Mouse (Mus musculus) cerebellum, adult 2 months (tissue): Measurements from ENCODE around the gene 2310022A10Rik.

Experiments
- CTCF ChIP-seq: fragments of 200-500 bp; IDR thresholded peaks from 2 replicates; pipeline ENCODE4 v1.5.1; 2011; ENCODE audit warnings: low read depth, mild to moderate bottlenecking, control low read depth, low read length, moderate library complexity, borderline replicate concordance; ENCODE audit not compliant: insufficient read depth
- POLR2A ChIP-seq: fragments of 200-500 bp; IDR thresholded peaks from 2 replicates; pipeline ENCODE4 v1.6.1; 2011; ENCODE audit warnings: low read length, control low read depth, borderline replicate concordance; ENCODE audit not compliant: insufficient read depth

DNA sequence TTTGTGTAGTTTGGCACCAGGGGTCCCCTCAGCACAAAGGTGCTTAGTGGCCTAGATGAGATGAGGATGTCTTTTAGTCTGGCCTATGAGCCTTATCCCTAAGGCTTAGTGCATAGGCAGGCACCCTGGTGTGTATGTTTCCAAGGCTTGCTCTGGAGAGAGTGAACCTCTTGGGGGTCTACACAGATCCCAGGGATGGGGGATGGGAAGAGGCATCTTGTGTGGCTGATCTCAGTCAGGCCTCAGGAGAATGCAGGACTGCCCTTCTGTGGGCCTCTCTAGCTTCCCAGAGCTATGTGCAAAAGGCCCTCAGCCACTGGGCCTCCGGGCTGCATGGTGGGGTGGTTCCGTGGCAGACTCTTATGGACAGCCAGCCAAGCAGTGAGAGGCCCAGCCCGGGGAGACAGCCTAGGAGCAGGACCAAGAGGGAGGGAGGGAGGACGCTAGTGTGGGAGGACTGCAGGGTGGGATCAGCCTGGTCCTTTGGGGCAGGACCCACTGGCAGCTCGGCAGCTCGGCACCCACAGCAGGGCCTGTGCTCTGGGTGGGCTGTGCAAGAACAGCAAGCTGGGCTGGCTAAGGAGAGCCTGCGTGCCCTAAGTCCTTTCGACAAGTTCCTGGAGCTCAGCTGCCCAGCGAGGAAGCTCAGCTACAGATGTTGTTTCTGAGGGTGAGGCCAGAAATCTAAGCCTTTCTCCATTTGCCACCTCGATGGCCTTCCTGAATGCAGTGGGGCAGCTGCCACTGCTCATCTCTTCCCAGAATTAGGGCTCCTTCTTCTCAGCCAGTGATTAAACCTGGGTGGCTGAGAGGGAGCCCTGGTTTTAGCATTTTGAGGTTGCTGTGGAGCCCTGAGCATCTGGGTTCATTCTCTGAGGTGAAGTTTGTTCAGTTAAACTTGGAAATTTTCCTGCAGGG is 43.8 kb downstream of the 2310022A10Rik start:
- TF ChIP-seq CTCF, result no peak
- TF ChIP-seq POLR2A, result no peak
